Mouse (Mus musculus): ENCODE results near the gene Ano8. TPM values are rescaled to one million over a fixed set of nuclear protein-coding genes. Genes with fewer than 3 reads are reported as not detected.

Gene Ano8
- total RNA-seq, 2 experiments from 2014 or later: 0.64 to 3.1 TPM

GRCm38 (mm10) chr8:71504349-71504748, 18.6 kb upstream of the Ano8 start:
- no peak for ATAC-seq (replicated peaks; ENCODE audit: poor library complexity)

- no peak for ATAC-seq (replicated peaks; ENCODE audit: poor library complexity)
Observed at GRCm38 (mm10) chr8:71498816-71499690, 13.3 kb upstream of the Ano8 start.

DNA sequence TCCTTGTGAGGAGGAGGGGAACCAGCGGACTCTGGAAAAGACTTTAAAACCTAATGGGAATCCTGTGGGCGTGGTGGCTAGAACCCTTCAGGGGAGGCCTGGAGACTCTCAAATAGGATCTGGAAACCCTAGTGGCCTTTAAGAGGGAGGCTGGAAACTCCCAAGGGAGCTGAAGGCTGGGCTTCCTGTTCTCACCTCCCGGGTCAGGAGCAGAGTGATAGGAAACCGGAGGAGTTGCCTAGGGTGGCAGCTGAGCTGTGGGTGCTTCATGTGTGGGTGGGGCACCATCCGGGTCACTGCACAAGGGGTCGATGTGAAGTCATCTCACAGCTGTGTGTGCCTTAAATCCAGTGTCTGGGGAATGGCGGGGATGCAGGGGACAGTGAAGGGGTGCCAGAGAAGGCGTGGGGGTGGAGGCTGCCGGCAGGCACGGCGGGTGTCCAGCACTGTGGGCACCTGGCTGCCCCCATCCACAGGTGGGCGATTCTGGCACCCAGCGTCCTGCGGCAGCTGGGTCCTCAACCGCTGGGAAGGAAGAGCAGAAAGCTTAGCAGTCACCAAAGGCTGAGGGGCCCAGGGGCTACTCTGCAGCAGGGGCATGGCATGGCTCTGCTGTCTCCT, 12.2 kb upstream of the Ano8 start:
- no peak for ATAC-seq (replicated peaks; ENCODE audit: poor library complexity)

GRCm38 (mm10) chr8:71497077-71497645, 11.4 kb upstream of the Ano8 start:
- ATAC-seq (replicated peaks; ENCODE audit: poor library complexity): no peak

DNA sequence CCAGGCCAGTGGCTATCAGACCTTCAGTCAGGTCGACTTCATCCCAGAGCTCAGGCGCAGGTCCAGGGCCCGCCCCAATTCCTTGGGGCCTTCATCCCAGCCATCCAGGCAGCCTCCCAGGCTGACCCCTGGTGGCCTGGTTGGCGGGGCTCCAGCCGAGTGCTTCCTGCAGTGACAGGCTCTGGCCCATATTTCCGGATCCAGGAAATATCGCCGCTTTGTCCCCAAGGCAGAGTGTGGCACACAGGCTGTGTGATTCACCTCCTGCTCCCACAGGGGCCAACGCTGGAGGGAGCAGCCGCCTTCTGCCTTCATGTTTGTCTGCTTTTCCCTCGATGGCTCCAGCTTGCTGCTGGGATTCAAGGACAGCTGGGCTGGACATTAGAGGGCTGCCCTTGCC, 10.7 kb upstream of the Ano8 start:
- ATAC-seq (replicated peaks; ENCODE audit: poor library complexity): no peak

- no peak for ATAC-seq (replicated peaks; ENCODE audit: poor library complexity)
Observed at GRCm38 (mm10) chr8:71495811-71496210, 10.0 kb upstream of the Ano8 start.

DNA sequence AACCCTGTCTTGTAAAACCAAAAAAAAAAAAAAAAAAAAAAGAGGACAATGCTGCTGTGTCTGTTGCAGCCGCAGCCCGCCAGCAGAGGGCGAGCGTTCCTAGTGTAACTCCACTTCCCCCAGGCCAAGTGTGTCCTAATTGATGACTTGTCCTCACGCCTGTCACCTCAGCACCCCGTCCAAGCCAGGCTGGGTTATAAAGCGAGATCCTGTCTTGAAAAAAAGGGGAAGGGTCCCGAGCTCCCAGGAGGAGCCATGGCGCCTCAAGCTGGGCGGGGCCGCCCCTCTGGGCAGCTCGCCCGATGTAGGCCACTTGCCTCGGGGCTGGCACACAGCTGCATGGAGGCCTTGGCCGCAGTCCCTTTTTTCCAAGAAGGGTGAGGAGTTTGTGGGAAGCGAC, 9.3 kb upstream of the Ano8 start:
- ATAC-seq (replicated peaks; ENCODE audit: poor library complexity): peak; percentile 97

DNA sequence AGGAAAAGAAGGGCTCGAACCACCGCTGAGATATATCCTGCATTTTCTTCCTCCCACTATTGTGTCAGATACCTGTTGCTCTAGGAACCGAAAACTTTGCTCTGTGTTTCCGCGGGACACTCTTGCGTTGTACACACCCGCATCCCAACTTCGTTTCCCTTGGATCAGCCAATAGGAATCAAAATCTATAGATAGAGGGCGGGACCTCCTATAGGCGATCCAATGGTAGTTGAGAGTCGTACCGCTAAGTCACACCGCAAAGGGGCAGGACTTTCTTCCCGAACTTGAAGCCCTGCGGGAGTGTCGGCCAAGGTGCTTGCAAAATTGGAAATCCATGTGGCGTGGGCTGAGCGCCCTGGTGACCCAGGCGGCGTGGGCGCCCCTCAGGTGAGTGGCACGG, 2.7 kb upstream of the Ano8 start:
- ATAC-seq (replicated peaks; ENCODE audit: poor library complexity): peak; percentile 85

DNA sequence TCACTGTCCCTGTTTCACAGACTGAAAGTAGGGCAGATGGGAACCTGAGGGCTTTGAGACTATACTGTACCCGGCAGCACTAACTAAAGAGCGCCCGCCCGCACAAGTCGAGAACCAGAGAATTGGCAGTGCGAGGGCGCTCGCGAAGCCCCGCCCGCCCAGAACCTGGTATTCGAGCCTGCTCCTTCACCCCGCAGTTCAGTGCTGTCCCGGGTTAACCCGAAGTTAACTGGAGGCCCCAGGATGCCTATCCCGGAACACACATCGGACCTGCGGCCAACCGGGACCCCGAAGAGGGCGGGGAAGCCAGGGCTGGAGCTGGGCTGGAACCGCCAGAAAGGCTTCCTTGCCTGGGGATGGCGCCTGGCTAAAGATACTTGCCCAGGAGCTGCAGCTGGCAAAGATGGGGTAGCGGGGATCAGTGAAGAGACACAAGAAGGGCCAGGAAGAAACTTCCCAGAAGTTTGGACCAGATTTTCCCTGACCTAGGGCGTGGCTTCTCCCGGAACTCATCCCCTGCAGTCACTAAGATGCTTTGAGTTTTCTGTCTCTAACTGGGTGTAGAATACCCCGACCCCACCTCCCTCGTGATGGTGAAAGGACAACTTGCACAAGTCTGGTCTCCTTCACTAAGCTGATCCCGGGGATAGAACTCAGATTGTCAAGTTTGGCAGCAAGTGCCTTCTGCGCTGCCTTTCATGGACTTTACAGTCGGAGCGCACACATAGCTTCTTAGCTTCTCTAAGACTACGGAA, 2.1 kb upstream of the Ano8 start, which contains the start of gene Gtpbp3:
Gene Gtpbp3 (plus strand): TSS at position 413 of the 755 bp plus-strand sequence.
- ATAC-seq (replicated peaks; ENCODE audit: poor library complexity): peak; percentile 45

DNA sequence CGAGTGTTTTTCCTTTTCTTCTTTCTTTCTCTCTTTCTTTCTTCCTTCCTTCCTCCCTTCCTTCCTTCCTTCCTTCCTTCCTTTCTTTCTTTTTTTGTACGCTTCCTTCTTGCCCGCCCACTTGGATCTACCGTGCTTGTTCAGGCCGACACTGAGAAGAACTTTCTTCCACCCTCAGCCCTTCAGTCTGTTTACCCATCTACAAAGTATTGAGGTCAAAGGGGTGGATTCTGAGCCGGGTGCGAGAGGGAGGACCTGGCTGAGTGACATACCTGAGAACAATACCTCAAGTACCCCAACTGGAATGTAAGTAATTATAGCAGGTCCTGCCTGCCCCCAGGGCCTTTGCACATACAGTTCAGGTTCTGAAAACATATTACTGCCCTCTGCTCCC, 370 bp upstream of the Ano8 start:
- no peak for ATAC-seq (replicated peaks; ENCODE audit: poor library complexity)

GRCm38 (mm10) chr8:71484736-71485135, 1.0 kb downstream of the Ano8 start:
- no peak for ATAC-seq (replicated peaks; ENCODE audit: poor library complexity)

DNA sequence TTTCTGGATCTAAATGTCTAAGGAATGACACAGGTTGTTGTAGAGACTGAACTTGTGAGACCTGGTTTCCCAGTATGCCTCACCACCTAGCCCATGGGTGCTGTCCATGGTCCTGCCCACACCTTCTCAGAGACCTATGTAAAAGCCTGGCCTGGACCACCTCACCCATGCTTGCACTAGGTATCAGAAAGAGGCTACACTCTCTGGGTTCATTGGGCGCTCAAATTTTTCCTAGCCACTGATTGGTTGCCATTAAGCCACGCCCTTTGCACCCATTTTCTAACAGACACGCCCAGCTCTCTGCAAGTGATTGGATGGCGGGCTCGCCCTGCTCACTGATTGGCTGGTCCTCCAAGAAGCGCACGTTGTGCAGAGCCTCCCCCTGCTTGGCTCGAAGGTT, 1.8 kb downstream of the Ano8 start:
- peak; percentile 43 for ATAC-seq (replicated peaks; ENCODE audit: poor library complexity)

GRCm38 (mm10) chr8:71478943-71479342, 6.8 kb downstream of the Ano8 start:
- ATAC-seq (replicated peaks; ENCODE audit: poor library complexity): no peak

- peak; percentile 50 for ATAC-seq (replicated peaks; ENCODE audit: poor library complexity)
Observed at GRCm38 (mm10) chr8:71477196-71477845, 8.4 kb downstream of the Ano8 start.

GRCm38 (mm10) chr8:71476099-71476940, 9.4 kb downstream of the Ano8 start:
- peak; percentile 67 for ATAC-seq (replicated peaks; ENCODE audit: poor library complexity)

GRCm38 (mm10) chr8:71475702-71476075, 10.1 kb downstream of the Ano8 start:
- ATAC-seq (replicated peaks; ENCODE audit: poor library complexity): no peak

DNA sequence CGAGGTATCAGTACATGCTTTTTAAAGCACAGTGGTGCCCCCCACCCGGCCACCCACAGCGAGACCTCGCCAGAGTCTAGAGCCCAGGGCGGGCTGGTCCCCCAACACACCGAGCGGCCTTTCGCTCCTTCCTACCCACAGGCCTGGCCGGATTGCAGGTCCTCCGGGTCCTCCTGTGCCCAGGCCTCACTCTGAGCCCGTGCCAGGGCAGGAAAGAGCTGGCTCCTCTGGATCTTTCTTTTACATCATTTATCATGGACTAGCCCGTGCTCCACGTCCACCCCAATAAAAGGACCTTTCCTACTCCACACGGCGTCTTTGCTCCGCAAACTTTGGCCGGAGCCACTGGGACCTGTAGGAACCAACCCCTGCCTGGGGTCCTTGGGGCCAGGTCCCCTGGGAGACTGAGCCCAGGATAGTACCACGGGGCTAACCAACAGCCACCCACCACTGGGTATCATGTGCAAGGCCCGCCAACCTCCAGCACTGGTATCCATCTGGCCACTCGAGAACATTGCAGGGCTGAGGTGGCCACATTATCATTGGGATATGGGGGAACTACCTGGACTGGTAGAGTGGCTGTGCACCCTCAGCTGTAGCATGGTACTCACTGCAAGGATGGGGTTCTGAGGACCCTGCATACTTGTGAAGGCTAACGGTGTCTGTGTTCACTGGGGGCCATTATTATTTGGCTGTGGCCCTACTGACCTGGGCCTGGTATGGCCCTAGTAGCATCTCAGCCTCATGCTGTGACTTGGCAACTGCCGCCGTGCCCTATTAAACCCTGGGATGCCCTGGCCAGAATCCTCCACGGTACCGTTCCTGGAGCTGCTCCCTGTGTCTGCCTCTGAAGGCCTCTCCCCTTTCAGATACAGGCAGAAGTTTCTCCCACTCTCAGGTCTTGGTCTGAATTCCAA, 10.7 kb downstream of the Ano8 start:
- no peak for ATAC-seq (replicated peaks; ENCODE audit: poor library complexity)

DNA sequence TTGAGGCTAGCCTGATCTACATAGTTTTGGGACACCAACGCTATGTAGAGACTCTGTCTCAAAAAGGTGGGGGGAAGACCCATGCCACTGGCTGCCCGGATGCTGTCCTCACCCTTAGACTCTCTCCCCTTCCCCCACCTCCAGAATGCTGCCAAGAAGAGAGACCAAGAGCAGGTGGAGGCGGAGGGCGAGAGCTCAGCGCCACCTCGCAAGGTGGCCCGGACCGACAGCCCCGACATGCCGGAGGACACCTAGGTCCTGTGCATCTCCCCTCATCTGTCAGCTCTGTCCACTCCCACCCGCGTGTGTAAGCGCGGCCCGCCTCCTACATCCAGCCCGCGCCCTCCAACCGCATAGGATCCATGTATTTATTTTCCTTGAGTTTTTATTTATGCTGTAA, 11.4 kb downstream of the Ano8 start:
- no peak for ATAC-seq (replicated peaks; ENCODE audit: poor library complexity)

Data from megakaryocyte progenitor cell, adult 5-6 weeks (primary cell).